Mouse (Mus musculus) olfactory bulb, adult 2 months (tissue): ENCODE measurements around the gene Irf2bpl.

Source experiments
- CTCF ChIP-seq: fragments of 200-500 bp; IDR thresholded peaks from 2 replicates; pipeline ENCODE4 v1.5.1; 2012; ENCODE audit warnings: low read depth, mild to moderate bottlenecking, low read length, moderate library complexity; ENCODE audit not compliant: insufficient read depth
- POLR2A ChIP-seq: fragments of 200-500 bp; IDR thresholded peaks from 2 replicates; pipeline ENCODE4 v1.6.1; 2012; ENCODE audit warnings: mild to moderate bottlenecking, low read depth, low read length, moderate library complexity; ENCODE audit not compliant: insufficient read depth

- TF ChIP-seq CTCF (no peak), POLR2A (no peak)
Measured at GRCm38 (mm10) chr12:86903828-86904806, 19.5 kb upstream of the Irf2bpl start.
